Mouse (Mus musculus) CH12.LX (cell line): ENCODE data around the gene Ank3. TPM values are rescaled to one million over a fixed set of nuclear protein-coding genes. Genes with fewer than 3 reads are reported as not detected.

ENCODE experiments used
- DNase-seq: peaks from one replicate; pipeline ENCODE4 v3.0.0-alpha.2; 2013; ENCODE audit errors: extremely low read depth
- H3K27ac ChIP-seq: 2 replicates; pipeline ENCODE4 v1.5.1; 2012; ENCODE audit warnings: low read depth, mild to moderate bottlenecking, control low read depth, moderate library complexity; ENCODE audit not compliant: insufficient read depth
- H3K27me3 ChIP-seq: replicated peaks from 2 replicates; pipeline ENCODE3; 2012; ENCODE audit warnings: inconsistent platforms
- H3K36me3 ChIP-seq, 2 experiments: replicated peaks in 1 of 2; 2 replicates each; pipeline versions ENCODE3 to v1.6.1; 2012; ENCODE audit warnings: inconsistent platforms in 1 of 2, low read length in 1 of 2, mild to moderate bottlenecking in 1 of 2, mixed read lengths in 1 of 2, moderate library complexity in 1 of 2; ENCODE audit not compliant: control insufficient read depth in 1 of 2, insufficient read depth in 1 of 2
- H3K4me1 ChIP-seq, 2 experiments: 2 replicates each; pipeline ENCODE4 v1.6.1; 2012; ENCODE audit warnings: inconsistent platforms in 1 of 2, moderate library complexity in 1 of 2; ENCODE audit not compliant: insufficient read depth in 2 of 2, control insufficient read depth in 1 of 2
- H3K4me2 ChIP-seq: 2 replicates; pipeline ENCODE4 v1.6.1; 2012; ENCODE audit warnings: low read depth, mild to moderate bottlenecking, control low read depth; ENCODE audit not compliant: poor library complexity, insufficient read depth, severe bottlenecking
- H3K4me3 ChIP-seq, 3 experiments: fragments of 150-350 bp in 1 of 3; sonication (generic) in 1 of 3; replicated peaks in 1 of 3; 2 replicates each; pipeline versions ENCODE3 to v1.5.1; 2011 to 2012; ENCODE audit warnings: low read depth in 2 of 3, low read length in 2 of 3, mild to moderate bottlenecking in 2 of 3, moderate library complexity in 2 of 3, control low read depth in 1 of 3, improper control_type of control experiment in 1 of 3, inconsistent platforms in 1 of 3, mixed read lengths in 1 of 3; ENCODE audit not compliant: poor library complexity in 1 of 3
- H3K79me2 ChIP-seq: replicated peaks from 2 replicates; pipeline ENCODE4 v1.6.1; 2012; ENCODE audit warnings: mild to moderate bottlenecking, moderate library complexity; ENCODE audit not compliant: control insufficient read depth, poor library complexity, insufficient read depth, severe bottlenecking; ENCODE audit errors: extremely low read depth
- H3K9ac ChIP-seq: 2 replicates; pipeline ENCODE4 v1.6.1; 2012; ENCODE audit warnings: low read depth, mild to moderate bottlenecking, control low read depth, moderate library complexity; ENCODE audit not compliant: insufficient read depth
- H3K9me3 ChIP-seq: replicated peaks from 2 replicates; pipeline ENCODE3; 2012; ENCODE audit warnings: low read length, inconsistent platforms, mixed read lengths
- BHLHE40 ChIP-seq: IDR thresholded peaks from 2 replicates; pipeline ENCODE4 v1.6.1; 2011; ENCODE audit warnings: mild to moderate bottlenecking, low read depth, low read length, improper control_type of control experiment
- CHD1 ChIP-seq: IDR thresholded peaks from 2 replicates; pipeline ENCODE4 v1.6.1; 2012; ENCODE audit warnings: low read depth, low read length, improper control_type of control experiment, inconsistent platforms
- ETS1 ChIP-seq: conservative IDR thresholded peaks from 2 replicates; pipeline ENCODE4 v1.6.1; 2012; ENCODE audit warnings: low read depth, mild to moderate bottlenecking, inconsistent platforms, low read length, improper control_type of control experiment, moderate library complexity
- IRF4 ChIP-seq: IDR thresholded peaks from 2 replicates; pipeline ENCODE4 v1.6.1; 2014; ENCODE audit warnings: low read depth, mild to moderate bottlenecking, inconsistent platforms, low read length, improper control_type of control experiment
- KAT2A ChIP-seq: IDR thresholded peaks from 2 replicates; pipeline ENCODE4 v1.6.1; 2012; ENCODE audit warnings: low read length, improper control_type of control experiment, inconsistent platforms; ENCODE audit not compliant: insufficient replicate concordance
- MAZ ChIP-seq: IDR thresholded peaks from 2 replicates; pipeline ENCODE4 v1.6.1; 2012; ENCODE audit warnings: low read depth, mild to moderate bottlenecking, inconsistent platforms, low read length, improper control_type of control experiment, moderate library complexity
- MEF2A ChIP-seq: IDR thresholded peaks from 2 replicates; pipeline ENCODE4 v1.6.1; 2014; ENCODE audit warnings: low read depth, mild to moderate bottlenecking, inconsistent platforms, low read length, improper control_type of control experiment, borderline replicate concordance
- PAX5 ChIP-seq: IDR thresholded peaks from 2 replicates; pipeline ENCODE4 v1.6.1; 2012; ENCODE audit warnings: low read length, inconsistent platforms, mixed read lengths
- RCOR1 ChIP-seq: conservative IDR thresholded peaks from 2 replicates; pipeline ENCODE4 v1.6.1; 2012; ENCODE audit warnings: low read depth, mild to moderate bottlenecking, inconsistent platforms, low read length, improper control_type of control experiment
- TBP ChIP-seq: conservative IDR thresholded peaks from 2 replicates; pipeline ENCODE4 v1.6.1; 2011; ENCODE audit warnings: low read depth, low read length, improper control_type of control experiment
- ZKSCAN1 ChIP-seq: IDR thresholded peaks from 2 replicates; pipeline ENCODE4 v1.6.1; 2012; ENCODE audit warnings: low read depth, inconsistent platforms, low read length, improper control_type of control experiment, borderline replicate concordance
- ZNF384 ChIP-seq: IDR thresholded peaks from 2 replicates; pipeline ENCODE4 v1.6.1; 2012; ENCODE audit warnings: low read depth, low read length, improper control_type of control experiment, inconsistent platforms
- dilution Hi-C: fragments of 300-500 bp; cut with MboI; formaldehyde crosslinking; loops from 2 replicates; pipeline ENCODE4 v1.14.3; 2020; ENCODE audit warnings: low sequenced_read_pairs; ENCODE audit not compliant: extremely low pct_unique_long_range_greater_than_20kb, extremely low pct_ligation_motif_present
- in situ Hi-C: fragments of 300-500 bp; cut with MboI; formaldehyde crosslinking; loops from 3 replicates; pipeline ENCODE4 v1.14.3; 2019; ENCODE audit warnings: low sequenced_read_pairs, low pct_ligation_motif_present, low pct_unique_long_range_greater_than_20kb, mixed read lengths
- polyA plus RNA-seq: library from polyadenylated mRNA; unstranded; fragments of >175 nt; gene quantifications from 2 replicates; pipeline ENCODE4 v1.2.1, GENCODE M21; 2012; ENCODE audit warnings: low read depth; ENCODE audit not compliant: insufficient read length
- total RNA-seq, 2 experiments: library from RNA; depleted of rRNA; stranded (reverse); fragments of 300-350 nt in 1 of 2; fragments of >200 nt in 1 of 2; gene quantifications; 2 replicates each; pipeline ENCODE4 v1.2.3; 2012 to 2014

The Ank3 gene
- total and polyA plus RNA-seq, 3 experiments, result 4.7 to 8.3 (median 6.2) TPM

DNA sequence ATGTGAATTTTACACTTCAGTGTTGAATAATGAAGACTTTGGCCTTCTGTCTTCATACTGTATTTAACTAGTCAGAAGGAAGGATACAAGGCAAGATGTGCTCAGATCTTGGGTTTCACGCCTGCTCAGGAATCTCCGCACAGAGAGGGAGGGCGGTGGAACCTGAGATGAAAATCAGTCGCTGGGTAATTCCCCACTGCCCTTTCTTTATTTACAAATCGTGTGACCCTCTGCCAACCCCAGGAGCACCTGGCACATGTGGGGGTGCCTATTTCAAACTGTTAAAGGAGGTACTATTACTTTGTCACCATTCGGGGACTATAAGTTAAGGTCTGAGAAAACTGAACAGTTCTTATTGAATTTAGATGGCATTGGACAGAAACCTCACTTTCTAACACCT, 148.1 kb downstream of the Ank3 start:
- no peak overlapping the region for H3K9ac ChIP-seq
- peak; percentile 73 for TF ChIP-seq BHLHE40
- no peak for TF ChIP-seq PAX5
- TF ChIP-seq ZNF384, result no peak

DNA sequence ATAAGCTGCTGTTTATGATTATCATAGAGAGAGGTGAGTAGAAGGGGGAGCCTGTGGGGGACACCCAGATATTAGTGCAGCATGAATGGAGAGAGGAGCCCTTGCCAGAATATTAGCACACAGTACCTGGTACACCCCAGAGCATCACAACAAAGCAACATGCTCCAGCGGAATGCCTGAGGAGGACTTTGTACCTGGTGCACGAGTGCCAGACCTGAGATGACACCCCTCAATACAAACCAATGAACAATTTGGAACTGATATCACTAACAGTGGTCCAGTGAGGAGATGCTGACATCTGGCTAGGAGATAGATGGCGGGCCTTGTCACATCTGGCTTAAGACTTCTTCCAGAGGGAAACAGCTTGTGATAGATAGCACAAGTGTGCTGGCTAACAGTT, 150.2 kb downstream of the Ank3 start:
- H3K4me3 ChIP-seq, result no peak overlapping the region
- no peaks in the 10 kb centered on the region for H3K79me2 ChIP-seq
- no peaks in the 10 kb centered on the region for H3K27me3 ChIP-seq
- H3K4me1 ChIP-seq, result peaks cover 0 to 55% of the 10 kb centered on the region in 2 experiments; a peak in 2 of 4 replicates
- DNase-seq, result no peak
- H3K9me3 ChIP-seq, result no peaks in the 10 kb centered on the region
- no peak overlapping the region for H3K27ac ChIP-seq
- H3K36me3 ChIP-seq, result peaks cover 0 to 15% of the 10 kb centered on the region in 2 experiments
- no peak for TF ChIP-seq RCOR1
- no peak for TF ChIP-seq ZKSCAN1
- TF ChIP-seq TBP, result no peak
- no peak for TF ChIP-seq KAT2A
- no peak for TF ChIP-seq ETS1
- TF ChIP-seq MEF2A, result no peak
- no peak for TF ChIP-seq MAZ
- TF ChIP-seq CHD1, result no peak
- in situ Hi-C loops, result no loop called here
- no peak overlapping the region for H3K4me2 ChIP-seq
- no peak overlapping the region for H3K9ac ChIP-seq
- dilution Hi-C loops, result no loop called here

More for the DNA sequence above, 148.1 kb downstream of the Ank3 start:
- Histone ChIP-seq H3K4me2 (0 out of 2 replicates have a peak overlapping the region, but pooled peaks have one; percentile 31), H3K4me1 (peaks cover 5 to 75% of the 10 kb centered on the region in 2 experiments; a peak in 3 of 4 replicates), H3K4me3 (no peak overlapping the region), H3K9me3 (no peaks in the 10 kb centered on the region), H3K27ac (no peak overlapping the region), H3K36me3 (peaks cover 0 to 17% of the 10 kb centered on the region in 2 experiments), H3K79me2 (no peaks in the 10 kb centered on the region), H3K27me3 (no peaks in the 10 kb centered on the region)
- no peak for DNase-seq
- dilution Hi-C loops (no loop called here), in situ Hi-C loops (no loop called here)

DNA sequence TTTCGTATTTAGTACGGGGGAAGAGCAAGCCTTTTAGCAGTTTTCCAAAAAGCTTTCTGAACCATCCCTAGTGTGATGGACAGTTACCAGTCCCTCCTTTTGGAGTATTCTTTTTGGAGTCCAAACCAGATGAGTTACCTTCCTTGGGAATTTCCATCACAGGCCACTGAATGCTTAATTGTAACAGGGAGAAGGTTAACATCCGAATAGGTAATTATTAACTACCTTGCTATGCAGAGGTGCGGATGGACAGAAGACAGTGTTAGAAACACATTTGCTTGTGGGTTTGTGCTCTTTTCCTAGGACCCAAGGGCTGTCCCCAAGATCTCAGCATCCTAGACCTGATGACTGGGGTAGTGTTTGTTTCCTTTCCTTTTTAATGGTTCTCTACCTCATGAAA, 150.6 kb downstream of the Ank3 start:
- DNase-seq, result no peak
- H3K9ac ChIP-seq, result no peak overlapping the region
- H3K4me1 ChIP-seq, result peaks cover 0 to 50% of the 10 kb centered on the region in 2 experiments; a peak in 2 of 4 replicates
- no peaks in the 10 kb centered on the region for H3K27me3 ChIP-seq
- H3K36me3 ChIP-seq, result peaks cover 0 to 19% of the 10 kb centered on the region in 2 experiments
- no peaks in the 10 kb centered on the region for H3K79me2 ChIP-seq
- dilution Hi-C loops (no loop called here), in situ Hi-C loops (no loop called here)
- no peak overlapping the region for H3K4me3 ChIP-seq
- TF ChIP-seq IRF4, result no peak
- no peak for TF ChIP-seq RCOR1
- TF ChIP-seq MAZ, result no peak
- H3K27ac ChIP-seq, result no peak overlapping the region
- no peak overlapping the region for H3K4me2 ChIP-seq
- no peaks in the 10 kb centered on the region for H3K9me3 ChIP-seq
